In the genomic region with DNA sequence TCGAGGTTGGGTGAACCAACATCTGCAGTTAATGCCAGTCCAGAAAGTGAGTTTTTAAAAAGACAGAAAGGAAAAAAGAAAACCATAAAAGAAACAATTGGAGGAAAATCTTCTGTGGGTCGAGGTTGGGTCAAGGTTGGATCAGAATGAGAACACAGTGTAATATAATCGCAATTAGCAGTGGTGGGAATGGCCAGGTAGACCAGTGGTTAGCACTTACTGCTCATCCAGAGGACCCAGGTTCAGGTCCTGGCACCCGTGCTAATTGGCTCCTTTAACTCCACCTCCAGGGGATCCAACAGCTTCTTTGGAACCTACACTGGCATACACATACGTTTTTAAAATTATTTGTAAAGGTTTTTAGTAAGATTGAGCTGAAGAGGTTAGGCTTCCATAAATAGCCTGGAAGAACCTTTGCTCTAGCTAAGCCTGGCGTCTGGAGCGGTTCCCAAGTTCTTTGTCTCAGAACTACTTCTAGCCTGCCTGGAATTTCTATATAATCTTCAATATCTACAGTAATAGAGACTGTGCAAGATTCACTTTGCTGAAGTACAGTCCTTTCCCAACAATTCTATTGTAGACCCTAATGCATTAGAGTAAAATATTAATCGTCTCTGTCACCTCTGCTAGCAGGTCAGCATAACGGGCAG, we compare ENCODE assay signal across 9 mouse cellular contexts. TPM values are rescaled to one million over a fixed set of nuclear protein-coding genes. Genes with fewer than 3 reads are reported as not detected.
DNase-seq lines count a peak whose midpoint lies in the region; ATAC-seq and TF ChIP-seq lines count a peak whose summit lies in the region.
"Had no signal": no experiment of that assay in that cellular context is flagged by ENCODE, and none has a peak within 500 bp of the region (broad histone marks: within the 10 kb centered on the region; RNA-seq: fewer than 3 reads in every experiment).

No protein-coding gene starts in this region.

- peaks cover 2% of the 10 kb centered on the region for H3K36me3 ChIP-seq in forebrain, embryonic 10.5 days (replicated peaks)
- H3K36me3 ChIP-seq in intestine, embryonic 14.5 days (ENCODE audit: control insufficient read depth, insufficient read depth, low read length), result no peaks in the 10 kb centered on the region
- 0 out of 2 replicates have a peak, but pooled peaks cover 4% of the 10 kb centered on the region for H3K36me3 ChIP-seq in neural tube, embryonic 12.5 days

- H3K9me3 ChIP-seq in forebrain, embryonic 10.5 days, result no peaks in the 10 kb centered on the region
- no peaks in the 10 kb centered on the region for H3K9me3 ChIP-seq in intestine, embryonic 14.5 days (ENCODE audit: control insufficient read depth, low read length)
- no peaks in the 10 kb centered on the region for H3K9me3 ChIP-seq in neural tube, embryonic 12.5 days

- H3K4me1 ChIP-seq in forebrain, embryonic 10.5 days, result peaks cover 34% of the 10 kb centered on the region
- peaks cover 10% of the 10 kb centered on the region; the same call in 1 of the 2 replicates for H3K4me1 ChIP-seq in intestine, embryonic 14.5 days (replicated peaks; ENCODE audit: control insufficient read depth, insufficient read depth, low read length)
- 0 out of 2 replicates have a peak, but pooled peaks cover 4% of the 10 kb centered on the region for H3K4me1 ChIP-seq in neural tube, embryonic 12.5 days

- H3K4me3 ChIP-seq in left cerebral cortex, adult 2 months, result peak overlapping the region; percentile 77
- peak overlapping the region; percentile 62 for H3K4me3 ChIP-seq in forebrain, embryonic 10.5 days
- peak overlapping the region; percentile 70 for H3K4me3 ChIP-seq in intestine, embryonic 14.5 days (ENCODE audit: low read depth, low read length)
- H3K4me3 ChIP-seq in neural tube, embryonic 12.5 days, result no peak overlapping the region

- intact Hi-C loops in left cerebral cortex, adult 2 months (cut with DNase I), result loop anchor here (10.0 kb wide), 1 partner anchor 829 kb away; no protein-coding TSS in a partner anchor
- intact Hi-C loops in left cerebral cortex, postnatal 14 days (cut with DNase I), result no loop called here

- H3K27me3 ChIP-seq in forebrain, embryonic 10.5 days (ENCODE audit: poor library complexity, severe bottlenecking), result no peaks in the 10 kb centered on the region
- H3K27me3 ChIP-seq in intestine, embryonic 14.5 days (replicated peaks; ENCODE audit: control insufficient read depth, insufficient read depth, low read length), result no peaks in the 10 kb centered on the region
- no peaks in the 10 kb centered on the region for H3K27me3 ChIP-seq in neural tube, embryonic 12.5 days (replicated peaks)

- TF ChIP-seq CTCF in left cerebral cortex, adult 2 months (IDR thresholded peaks at IDR 0.05), result no peak

- no peak overlapping the region for H3K27ac ChIP-seq in left cerebral cortex, adult 2 months
- peak overlapping the region; percentile 87; the same call in 1 of the 2 replicates for H3K27ac ChIP-seq in forebrain, embryonic 10.5 days
- H3K27ac ChIP-seq in intestine, embryonic 14.5 days (ENCODE audit: low read depth), result no peak overlapping the region
- H3K27ac ChIP-seq in neural tube, embryonic 12.5 days, result no peak overlapping the region

- WGBS in forebrain, embryonic 10.5 days, result 62% methylated on average over 9 of the region's 9 CpGs
- 66% methylated on average over 9 of the region's 9 CpGs for WGBS in intestine, embryonic 14.5 days
- 64% methylated on average over 9 of the region's 9 CpGs for WGBS in neural tube, embryonic 12.5 days

- DNase-seq in left cerebral cortex, adult 2 months (ENCODE audit: extremely low spot score in 1 of 2, low spot score in 2 of 2), result no peak
- DNase-seq in left cerebral cortex, postnatal 14 days (ENCODE audit: low spot score in 2 of 2), result no peak
- DNase-seq in forebrain, embryonic 10.5 days (ENCODE audit: extremely low spot score, low spot score), result no peak
- DNase-seq in intestine, embryonic 14.5 days (ENCODE audit: low spot score), result no peak
- no peak for DNase-seq in thymus, postnatal 14 days
- DNase-seq in urinary bladder, postnatal 36 days (ENCODE audit: low spot score in 2 of 2), result no peak
- DNase-seq in layer of hippocampus, postnatal 36 days, result no peak
- DNase-seq: cerebellum, adult 8-10 months had no signal

- no peak for ATAC-seq in intestine, embryonic 14.5 days (replicated peaks; ENCODE audit: low FRiP score, low TSS enrichment, low read depth)
- ATAC-seq in neural tube, embryonic 12.5 days (ENCODE audit: low FRiP score, low read depth), result no peak

- peak overlapping the region; percentile 75 for H3K4me2 ChIP-seq in intestine, embryonic 14.5 days (ENCODE audit: low read length)
- H3K4me2 ChIP-seq in neural tube, embryonic 12.5 days (replicated peaks), result peak overlapping the region; percentile 73

- H3K9ac ChIP-seq in intestine, embryonic 14.5 days (ENCODE audit: low read length), result 0 out of 2 replicates have a peak overlapping the region, but pooled peaks have one; percentile 81
- H3K9ac ChIP-seq in neural tube, embryonic 12.5 days, result no peak overlapping the region

RNA-seq across cellular contexts. Expression of a gene that starts 0.8 kb away (rescaled TPM):
- 10 to 100 TPM; 26.9 to 31.0 TPM for total RNA-seq in left cerebral cortex, adult 2 months (2021)
- 10 to 100 TPM; 18.3 to 23.3 TPM for total RNA-seq in left cerebral cortex, postnatal 14 days (2021)
- 10.6 and 12.4 TPM in 2 replicates for polyA plus RNA-seq in forebrain, embryonic 10.5 days (2016; fragmentation: Nextera tagmentation; extraction: Ambion mirVana)
- polyA plus RNA-seq in intestine, embryonic 14.5 days (2014; fragmentation: Nextera tagmentation; extraction: Ambion mirVana), result 16.3 and 17.8 TPM in 2 replicates
- 12.0 and 16.7 TPM in 2 replicates for polyA plus RNA-seq in neural tube, embryonic 12.5 days (2016; fragmentation: Nextera tagmentation; extraction: Ambion mirVana)
- 10 to 100 TPM; 26.2 to 26.6 TPM for total RNA-seq in layer of hippocampus, postnatal 36 days (2021)

RNA-seq across cellular contexts. Expression of a gene that starts 8.9 kb away (rescaled TPM):
- 100 to 1,000 TPM; 169 to 225 TPM for total RNA-seq in left cerebral cortex, adult 2 months (2021)
- 100 to 1,000 TPM; 222 to 226 TPM for total RNA-seq in left cerebral cortex, postnatal 14 days (2021)
- 153 and 161 TPM in 2 replicates for polyA plus RNA-seq in forebrain, embryonic 10.5 days (2016; fragmentation: Nextera tagmentation; extraction: Ambion mirVana)
- polyA plus RNA-seq in intestine, embryonic 14.5 days (2014; fragmentation: Nextera tagmentation; extraction: Ambion mirVana), result 270 and 302 TPM in 2 replicates
- 105 and 112 TPM in 2 replicates for polyA plus RNA-seq in neural tube, embryonic 12.5 days (2016; fragmentation: Nextera tagmentation; extraction: Ambion mirVana)
- total RNA-seq in layer of hippocampus, postnatal 36 days (2021), result 100 to 1,000 TPM; 226 to 229 TPM

RNA-seq across cellular contexts. Expression of a gene that starts 55.3 kb away (rescaled TPM):
- total RNA-seq in left cerebral cortex, adult 2 months (2021), result not detected
- total RNA-seq in left cerebral cortex, postnatal 14 days (2021), result under 1 TPM in 1 of 2 experiments, not detected in 1; 0.19 TPM
- not detected in 2 replicates for polyA plus RNA-seq in forebrain, embryonic 10.5 days (2016; fragmentation: Nextera tagmentation; extraction: Ambion mirVana)
- 0.12 TPM in 1 of 2 replicates, not detected in the other for polyA plus RNA-seq in intestine, embryonic 14.5 days (2014; fragmentation: Nextera tagmentation; extraction: Ambion mirVana)
- polyA plus RNA-seq in neural tube, embryonic 12.5 days (2016; fragmentation: Nextera tagmentation; extraction: Ambion mirVana), result not detected in 2 replicates
- total RNA-seq in layer of hippocampus, postnatal 36 days (2021), result under 1 TPM; 0.25 to 0.40 TPM
